ENCODE assay signal across 9 mouse cellular contexts in the genomic region with DNA sequence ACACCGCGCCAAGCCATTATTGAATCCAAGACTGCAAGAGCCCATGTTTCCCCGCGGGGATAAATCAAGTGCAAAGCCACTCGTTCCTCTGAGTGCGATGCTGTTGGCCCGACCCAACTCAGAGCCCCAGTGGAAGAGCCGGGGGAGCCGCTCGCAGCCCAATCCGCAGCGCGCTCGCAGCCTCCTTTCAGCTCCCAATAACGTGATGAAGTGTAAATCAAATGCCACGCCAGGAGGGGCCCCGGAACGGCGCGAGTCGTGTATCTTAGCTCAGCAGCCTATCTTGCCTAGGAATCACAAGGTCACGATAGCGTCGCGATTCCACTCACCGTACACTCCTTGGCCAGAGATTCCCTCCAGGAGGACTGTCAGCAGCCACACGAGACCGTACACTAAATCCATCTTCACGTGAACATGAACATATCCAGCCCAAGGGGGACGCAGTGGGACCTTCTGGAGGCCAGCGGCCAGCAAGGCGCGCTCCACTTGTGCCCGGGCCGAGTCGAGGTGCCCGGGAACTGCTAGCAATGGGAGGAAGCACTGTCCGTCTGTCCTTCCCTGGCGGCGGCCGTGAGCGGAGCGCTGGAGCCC. TPM values are rescaled to one million over a fixed set of nuclear protein-coding genes. Genes with fewer than 3 reads are reported as not detected.
DNase-seq lines count a peak whose midpoint lies in the region; ATAC-seq and TF ChIP-seq lines count a peak whose summit lies in the region.
"Had no signal": no experiment of that assay in that cellular context is flagged by ENCODE, and none has a peak within 500 bp of the region (broad histone marks: within the 10 kb centered on the region; RNA-seq: fewer than 3 reads in every experiment).

No protein-coding gene starts in this region.

- TF ChIP-seq CTCF in layer of hippocampus, adult 2 months (conservative IDR thresholded peaks at IDR 0.05): peak; percentile 22; the same call in 1 of the 2 replicates
- no peak for TF ChIP-seq CTCF in liver, postnatal 0 days (IDR thresholded peaks at IDR 0.05; ENCODE audit: low read depth)

- no peak for TF ChIP-seq EP300 in liver, postnatal 0 days (IDR thresholded peaks at IDR 0.05; ENCODE audit: low read depth)

- peaks cover 33% of the 10 kb centered on the region for H3K4me1 ChIP-seq in kidney, embryonic 15.5 days
- peaks cover 22% of the 10 kb centered on the region for H3K4me1 ChIP-seq in heart, embryonic 10.5 days
- H3K4me1 ChIP-seq in liver, postnatal 0 days (ENCODE audit: insufficient read depth): no peaks in the 10 kb centered on the region
- no peaks in the 10 kb centered on the region for H3K4me1 ChIP-seq in stomach, embryonic 14.5 days (ENCODE audit: control insufficient read depth, insufficient read depth, low read length)

- H3K4me3 ChIP-seq in kidney, embryonic 15.5 days (replicated peaks): peak overlapping the region; percentile 56
- peak overlapping the region; percentile 64 for H3K4me3 ChIP-seq in heart, embryonic 10.5 days
- H3K4me3 ChIP-seq in layer of hippocampus, adult 2 months: peak overlapping the region; percentile 81
- H3K4me3 ChIP-seq in liver, postnatal 0 days (ENCODE audit: low read depth, low read length): 0 out of 2 replicates have a peak overlapping the region, but pooled peaks have one; percentile 2
- peak overlapping the region; percentile 55 for H3K4me3 ChIP-seq in stomach, embryonic 14.5 days (ENCODE audit: low read depth, low read length)

- H3K9me3 ChIP-seq in kidney, embryonic 15.5 days (replicated peaks): no peaks in the 10 kb centered on the region
- no peaks in the 10 kb centered on the region for H3K9me3 ChIP-seq in heart, embryonic 10.5 days
- no peaks in the 10 kb centered on the region for H3K9me3 ChIP-seq in liver, postnatal 0 days (ENCODE audit: low read length)
- H3K9me3 ChIP-seq in stomach, embryonic 14.5 days (ENCODE audit: control insufficient read depth, low read depth, low read length): no peaks in the 10 kb centered on the region

- no peaks in the 10 kb centered on the region for H3K36me3 ChIP-seq in kidney, embryonic 15.5 days
- H3K36me3 ChIP-seq in heart, embryonic 10.5 days: no peaks in the 10 kb centered on the region
- H3K36me3 ChIP-seq in liver, postnatal 0 days (replicated peaks; ENCODE audit: insufficient read depth, low read length): no peaks in the 10 kb centered on the region
- no peaks in the 10 kb centered on the region for H3K36me3 ChIP-seq in stomach, embryonic 14.5 days (ENCODE audit: control insufficient read depth, insufficient read depth, low read length)
- H3K36me3 ChIP-seq: G1E had no signal

- H3K27ac ChIP-seq in kidney, embryonic 15.5 days: no peak overlapping the region
- H3K27ac ChIP-seq in heart, embryonic 10.5 days: no peak overlapping the region
- H3K27ac ChIP-seq in layer of hippocampus, adult 2 months: peak overlapping the region; percentile 89
- no peak overlapping the region for H3K27ac ChIP-seq in liver, postnatal 0 days (ENCODE audit: low read depth)
- no peak overlapping the region for H3K27ac ChIP-seq in stomach, embryonic 14.5 days (ENCODE audit: low read length)

- peak overlapping the region; percentile 96 for H3K4me2 ChIP-seq in kidney, embryonic 15.5 days
- peak overlapping the region; percentile 57 for H3K4me2 ChIP-seq in liver, postnatal 0 days (ENCODE audit: low read depth, low read length)
- peak overlapping the region; percentile 98 for H3K4me2 ChIP-seq in stomach, embryonic 14.5 days (replicated peaks; ENCODE audit: low read depth, low read length)

- under 1% methylated on average over 43 of the region's 43 CpGs for WGBS in kidney, embryonic 15.5 days
- under 1% methylated on average over 38 of the region's 43 CpGs for WGBS in heart, embryonic 10.5 days
- WGBS in liver, postnatal 0 days (ENCODE audit: insufficient replicate concordance): 2% methylated on average over 37 of the region's 43 CpGs
- under 1% methylated on average over 43 of the region's 43 CpGs for WGBS in stomach, embryonic 14.5 days

- DNase-seq in kidney, adult 18-20 months: no peak
- peak; percentile 41 to 48 for DNase-seq in cerebellum, postnatal 4 days (ENCODE audit: low spot score in 2 of 2)
- DNase-seq in heart, embryonic 10.5 days (ENCODE audit: low spot score): peak; percentile 74
- DNase-seq in layer of hippocampus, adult 2 months (ENCODE audit: low spot score in 2 of 2): peak; percentile 56 to 68
- no peak for DNase-seq in liver, postnatal 0 days
- no peak for DNase-seq in spleen, adult 12 weeks (ENCODE audit: low spot score)

- H3K9ac ChIP-seq in kidney, embryonic 15.5 days: 0 out of 2 replicates have a peak overlapping the region, but pooled peaks have one; percentile 44
- H3K9ac ChIP-seq in liver, postnatal 0 days (replicated peaks): no peak overlapping the region
- no peak overlapping the region for H3K9ac ChIP-seq in stomach, embryonic 14.5 days (replicated peaks; ENCODE audit: low read depth, low read length)

- H3K27me3 ChIP-seq in kidney, embryonic 15.5 days: peaks cover 43% of the 10 kb centered on the region
- peaks cover 58% of the 10 kb centered on the region for H3K27me3 ChIP-seq in heart, embryonic 10.5 days (ENCODE audit: insufficient read depth, poor library complexity, severe bottlenecking)
- peaks cover 31% of the 10 kb centered on the region for H3K27me3 ChIP-seq in liver, postnatal 0 days (ENCODE audit: insufficient read depth, low read length)
- H3K27me3 ChIP-seq in stomach, embryonic 14.5 days (ENCODE audit: control insufficient read depth, insufficient read depth, low read length): peaks cover 6% of the 10 kb centered on the region; the same call in 1 of the 2 replicates

- peak; percentile 19; the same call in 1 of the 2 replicates for ATAC-seq in kidney, embryonic 15.5 days (replicated peaks; ENCODE audit: low FRiP score)
- ATAC-seq in liver, postnatal 0 days: no peak
- ATAC-seq in stomach, embryonic 14.5 days (ENCODE audit: insufficient number of reproducible peaks, insufficient read depth, low FRiP score, low read depth): peak; percentile 50

RNA-seq across cellular contexts. Expression of gene Mdga2, which starts 1.6 kb away (rescaled TPM):
- 2.0 and 2.8 TPM in 2 replicates for polyA plus RNA-seq in kidney, embryonic 15.5 days (2015; fragmentation: Nextera tagmentation; extraction: Ambion mirVana)
- polyA plus RNA-seq in heart, embryonic 10.5 days (2016; fragmentation: Nextera tagmentation; extraction: Ambion mirVana): 0.21 TPM in 1 of 2 replicates, not detected in the other
- 10 to 100 TPM; 51.0 to 54.5 TPM for total RNA-seq in layer of hippocampus, adult 2 months (2021)
- not detected in 2 replicates for polyA plus RNA-seq in liver, postnatal 0 days (2015; fragmentation: Nextera tagmentation; extraction: Ambion mirVana)
- 1.7 and 2.2 TPM in 2 replicates for polyA plus RNA-seq in stomach, embryonic 14.5 days (2014; fragmentation: Nextera tagmentation; extraction: Ambion mirVana)
- polyA plus RNA-seq: G1E had no signal

Comparison
In these comparisons a context has a peak if more than half of its experiments do, and no peak if none do; other contexts are left out.
1. H3K4me3 ChIP-seq: peak in every context shown above with its lines; median percentile 81 in layer of hippocampus, adult 2 months; 64 in heart, embryonic 10.5 days; 56 in kidney, embryonic 15.5 days; 55 in stomach, embryonic 14.5 days; 2 in liver, postnatal 0 days.
2. DNase-seq: peak in cerebellum, postnatal 4 days (2 of 2), heart, embryonic 10.5 days (single experiment) and layer of hippocampus, adult 2 months (2 of 2); none in kidney, adult 18-20 months (single experiment), liver, postnatal 0 days (single experiment) and spleen, adult 12 weeks (single experiment).
3. Peak in every context shown above with its lines, with median percentiles within 50 percentile points of each other: H3K4me2 ChIP-seq.